Comparison of ENCODE assay signal across 16 mouse cellular contexts in the genomic region with DNA sequence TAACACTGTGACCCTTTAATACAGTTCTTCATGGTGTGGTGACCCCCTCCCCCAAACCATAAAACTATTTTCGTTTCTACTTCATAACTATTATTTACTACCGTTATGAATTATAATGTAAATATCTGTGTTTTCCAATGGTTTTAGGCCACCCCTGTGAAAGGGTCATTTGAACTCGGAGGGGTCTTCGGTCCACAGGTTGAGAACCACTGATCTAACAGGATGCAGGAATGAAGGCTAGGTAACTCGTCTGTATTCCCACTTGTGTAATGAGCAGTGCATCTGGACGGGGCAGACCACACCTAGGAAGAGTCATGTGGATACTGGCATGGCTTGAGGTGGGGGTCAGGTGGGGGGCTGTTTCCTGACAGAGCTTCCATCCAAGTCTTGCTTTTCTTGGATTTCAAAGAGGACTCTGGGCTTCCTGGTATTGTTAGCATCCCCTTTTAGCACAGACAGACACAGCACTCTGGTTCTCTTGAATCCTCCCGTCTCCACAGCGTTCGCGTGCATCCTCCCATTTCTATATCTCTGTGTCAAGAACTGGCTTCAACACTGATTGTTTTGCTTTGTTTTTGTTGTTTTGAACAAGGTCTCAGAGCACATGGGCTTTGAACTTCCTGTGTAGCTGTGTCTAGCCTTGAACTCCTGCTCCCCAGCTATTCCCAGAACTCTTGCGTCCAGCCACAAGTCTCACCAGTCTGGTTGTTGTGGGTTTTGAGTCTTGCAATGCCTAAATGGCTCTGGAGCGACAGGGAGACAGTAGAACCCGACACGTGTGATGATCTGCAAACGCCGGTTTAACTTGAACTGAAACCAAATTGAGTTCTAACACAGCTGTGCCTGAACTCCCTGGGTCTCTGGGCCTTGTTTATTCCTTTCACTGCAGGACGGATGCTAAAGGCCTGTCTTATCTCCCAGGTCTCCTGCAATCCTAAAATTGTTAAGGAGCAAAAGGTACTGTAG.
DNase-seq lines count a peak whose midpoint lies in the region; ATAC-seq lines count a peak whose summit lies in the region.
"Had no signal": no experiment of that assay in that cellular context is flagged by ENCODE, and none has a peak within 500 bp of the region (broad histone marks: within the 10 kb centered on the region; RNA-seq: fewer than 3 reads in every experiment).

No protein-coding gene starts in this region.

- intact Hi-C loops in gastrocnemius, postnatal 36 days (cut with DNase I): no loop called here

- H3K36me3 ChIP-seq in kidney, embryonic 15.5 days: no peaks in the 10 kb centered on the region
- no peaks in the 10 kb centered on the region for H3K36me3 ChIP-seq in midbrain, embryonic 11.5 days (ENCODE audit: control insufficient read depth, insufficient read depth, low read length)
- H3K36me3 ChIP-seq in midbrain, embryonic 14.5 days (ENCODE audit: control insufficient read depth, insufficient read depth, low read length): no peaks in the 10 kb centered on the region
- H3K36me3 ChIP-seq: embryonic facial prominence, embryonic 12.5 days; hindbrain, embryonic 13.5 days; limb, embryonic 10.5 days; lung, embryonic 15.5 days; neural tube, embryonic 15.5 days had no signal

- no peak overlapping the region for H3K4me2 ChIP-seq in kidney, embryonic 15.5 days
- H3K4me2 ChIP-seq in midbrain, embryonic 11.5 days: no peak overlapping the region
- H3K4me2 ChIP-seq in midbrain, embryonic 14.5 days (ENCODE audit: low read length): no peak overlapping the region
- H3K4me2 ChIP-seq: embryonic facial prominence, embryonic 12.5 days; hindbrain, embryonic 13.5 days; lung, embryonic 15.5 days; neural tube, embryonic 15.5 days had no signal

- peaks cover 33% of the 10 kb centered on the region for H3K4me1 ChIP-seq in kidney, embryonic 15.5 days
- H3K4me1 ChIP-seq in midbrain, embryonic 11.5 days (ENCODE audit: control insufficient read depth, insufficient read depth, low read length): 0 out of 2 replicates have a peak, but pooled peaks cover 2% of the 10 kb centered on the region
- H3K4me1 ChIP-seq in midbrain, embryonic 14.5 days (ENCODE audit: control insufficient read depth, insufficient read depth, low read length): no peaks in the 10 kb centered on the region
- H3K4me1 ChIP-seq: embryonic facial prominence, embryonic 12.5 days; hindbrain, embryonic 13.5 days; neural tube, embryonic 15.5 days had no signal

- peak overlapping the region; percentile 54; the same call in 1 of the 2 replicates for H3K27ac ChIP-seq in kidney, embryonic 15.5 days
- no peak overlapping the region for H3K27ac ChIP-seq in midbrain, embryonic 11.5 days (ENCODE audit: low read depth, low read length)
- H3K27ac ChIP-seq in midbrain, embryonic 14.5 days (replicated peaks; ENCODE audit: low read depth, low read length): no peak overlapping the region
- H3K27ac ChIP-seq: embryonic facial prominence, embryonic 12.5 days; hindbrain, embryonic 13.5 days; limb, embryonic 10.5 days; neural tube, embryonic 15.5 days had no signal

- DNase-seq in gastrocnemius, postnatal 10 days: peak; percentile 1
- no peak for DNase-seq in gastrocnemius, postnatal 36 days
- DNase-seq in kidney, adult 8-10 months: no peak
- peak; percentile 85 for DNase-seq in midbrain, embryonic 11.5 days (ENCODE audit: low spot score, missing footprints)
- no peak for DNase-seq in midbrain, embryonic 14.5 days
- DNase-seq in induced T-regulatory cell, adult 2 months (ENCODE audit: low read depth): peak; percentile 30
- DNase-seq: cerebellum, adult 11-12 months; kidney, adult 18-20 months had no signal

- 79% methylated on average over 17 of the region's 17 CpGs for WGBS in kidney, embryonic 15.5 days
- 88% methylated on average over 17 of the region's 17 CpGs for WGBS in midbrain, embryonic 11.5 days
- WGBS in midbrain, embryonic 14.5 days: 91% methylated on average over 17 of the region's 17 CpGs

- no peak; the same call in 1 of the 2 replicates for ATAC-seq in kidney, embryonic 15.5 days (replicated peaks; ENCODE audit: low FRiP score)
- ATAC-seq in midbrain, embryonic 11.5 days (ENCODE audit: low FRiP score): no peak
- no peak for ATAC-seq in midbrain, embryonic 14.5 days (ENCODE audit: low FRiP score, low TSS enrichment)
- ATAC-seq in cerebellum, adult (ENCODE audit: insufficient number of reproducible peaks, low FRiP score, low TSS enrichment): no peak

- H3K9ac ChIP-seq in kidney, embryonic 15.5 days: no peak overlapping the region
- H3K9ac ChIP-seq in midbrain, embryonic 11.5 days (ENCODE audit: low read length): no peak overlapping the region
- no peak overlapping the region for H3K9ac ChIP-seq in midbrain, embryonic 14.5 days (replicated peaks; ENCODE audit: low read length)
- H3K9ac ChIP-seq: embryonic facial prominence, embryonic 12.5 days; hindbrain, embryonic 13.5 days; lung, embryonic 15.5 days; neural tube, embryonic 15.5 days had no signal

- no peaks in the 10 kb centered on the region for H3K27me3 ChIP-seq in kidney, embryonic 15.5 days
- no peaks in the 10 kb centered on the region for H3K27me3 ChIP-seq in midbrain, embryonic 11.5 days (ENCODE audit: control insufficient read depth, insufficient read depth, low read length)
- no peaks in the 10 kb centered on the region for H3K27me3 ChIP-seq in midbrain, embryonic 14.5 days (ENCODE audit: control insufficient read depth, insufficient read depth, low read length)
- H3K27me3 ChIP-seq: embryonic facial prominence, embryonic 12.5 days; hindbrain, embryonic 13.5 days; lung, embryonic 15.5 days; megakaryocyte, embryonic 14.5 days; neural tube, embryonic 15.5 days had no signal

- no peaks in the 10 kb centered on the region for H3K9me3 ChIP-seq in kidney, embryonic 15.5 days (replicated peaks)
- H3K9me3 ChIP-seq in midbrain, embryonic 11.5 days (ENCODE audit: control insufficient read depth, low read length): no peaks in the 10 kb centered on the region
- H3K9me3 ChIP-seq in midbrain, embryonic 14.5 days (ENCODE audit: control insufficient read depth, low read length): no peaks in the 10 kb centered on the region
- H3K9me3 ChIP-seq: embryonic facial prominence, embryonic 12.5 days; hindbrain, embryonic 13.5 days; limb, embryonic 10.5 days; lung, embryonic 15.5 days; megakaryocyte, embryonic 14.5 days; neural tube, embryonic 15.5 days had no signal

- H3K4me3 ChIP-seq in kidney, embryonic 15.5 days (replicated peaks): no peak overlapping the region
- H3K4me3 ChIP-seq in midbrain, embryonic 11.5 days (ENCODE audit: low read depth, low read length): no peak overlapping the region
- H3K4me3 ChIP-seq in midbrain, embryonic 14.5 days (replicated peaks; ENCODE audit: low read depth, low read length): no peak overlapping the region
- H3K4me3 ChIP-seq: embryonic facial prominence, embryonic 12.5 days; hindbrain, embryonic 13.5 days; limb, embryonic 10.5 days; lung, embryonic 15.5 days; megakaryocyte, embryonic 14.5 days; neural tube, embryonic 15.5 days had no signal

Comparison
In these comparisons a context has a peak if more than half of its experiments do, and no peak if none do; other contexts are left out.
1. DNase-seq: peak in gastrocnemius, postnatal 10 days (single experiment), midbrain, embryonic 11.5 days (single experiment) and induced T-regulatory cell, adult 2 months (single experiment); none in gastrocnemius, postnatal 36 days (0 of 2), kidney, adult 8-10 months (0 of 2) and midbrain, embryonic 14.5 days (single experiment).